Mouse (Mus musculus): Measurements from ENCODE around the gene Xrcc1. TPM values are rescaled to one million over a fixed set of nuclear protein-coding genes. Genes with fewer than 3 reads are reported as not detected.

The Xrcc1 gene
- polyA plus RNA-seq (2015; fragmentation: Nextera tagmentation; extraction: Ambion mirVana), result 17.9 and 18.0 TPM in 2 replicates

- TF ChIP-seq CTCF (IDR thresholded peaks at IDR 0.05; ENCODE audit: low read depth) (no peak), EP300 (IDR thresholded peaks at IDR 0.05; ENCODE audit: low read depth) (no peak)
- no peak for DNase-seq
- 0 out of 2 replicates have a peak, but pooled peaks cover 2% of the 10 kb centered on the region for H3K36me3 ChIP-seq (replicated peaks; ENCODE audit: insufficient read depth, low read length)
- peaks cover 15% of the 10 kb centered on the region for H3K4me1 ChIP-seq (ENCODE audit: insufficient read depth)
- ATAC-seq, result peak; percentile 0; the same call in 1 of the 2 replicates
- H3K4me3 ChIP-seq (ENCODE audit: low read depth, low read length), result peak within 1 kb of the TSS; percentile 81
- H3K4me2 ChIP-seq (ENCODE audit: low read depth, low read length), result peak within 1 kb of the TSS; percentile 91
- H3K27me3 ChIP-seq (ENCODE audit: insufficient read depth, low read length), result no peaks in the 10 kb centered on the region
- H3K9me3 ChIP-seq (ENCODE audit: low read length), result 0 out of 2 replicates have a peak, but pooled peaks cover 3% of the 10 kb centered on the region
- peak within 1 kb of the TSS; percentile 74 for H3K27ac ChIP-seq (ENCODE audit: low read depth)
- peak within 1 kb of the TSS; percentile 85 for H3K9ac ChIP-seq (replicated peaks)
- WGBS (ENCODE audit: insufficient replicate concordance), result 39% methylated on average over 13 of the region's 13 CpGs
These were observed at the start of gene Xrcc1, which contains the start of gene Pinlyp for GRCm38 (mm10) chr7:24546068-24546614. Gene Xrcc1 (plus strand): TSS chr7:24546289. Gene Pinlyp (minus strand): TSS chr7:24546118.

GRCm38 (mm10) chr7:24499856-24500577 lies 46.1 kb upstream of the Xrcc1 start:
- no peak for TF ChIP-seq EP300 (IDR thresholded peaks at IDR 0.05; ENCODE audit: low read depth)
- no peak for TF ChIP-seq CTCF (IDR thresholded peaks at IDR 0.05; ENCODE audit: low read depth)
- Histone ChIP-seq H3K36me3 (replicated peaks; ENCODE audit: insufficient read depth, low read length) (no peaks in the 10 kb centered on the region), H3K9ac (replicated peaks) (no peak overlapping the region), H3K27me3 (ENCODE audit: insufficient read depth, low read length) (peaks cover 45% of the 10 kb centered on the region), H3K27ac (ENCODE audit: low read depth) (no peak overlapping the region), H3K4me1 (ENCODE audit: insufficient read depth) (peaks cover 6% of the 10 kb centered on the region), H3K4me2 (ENCODE audit: low read depth, low read length) (peak overlapping the region; percentile 35), H3K4me3 (ENCODE audit: low read depth, low read length) (no peak overlapping the region), H3K9me3 (ENCODE audit: low read length) (0 out of 2 replicates have a peak, but pooled peaks cover 2% of the 10 kb centered on the region)
- 11% methylated on average over 41 of the region's 43 CpGs for WGBS (ENCODE audit: insufficient replicate concordance)
- DNase-seq, result no peak
- no peak for ATAC-seq

GRCm38 (mm10) chr7:24500929-24501328 lies 45.2 kb upstream of the Xrcc1 start:
- Histone ChIP-seq H3K4me2 (ENCODE audit: low read depth, low read length) (no peak overlapping the region), H3K4me3 (ENCODE audit: low read depth, low read length) (no peak overlapping the region), H3K9me3 (ENCODE audit: low read length) (0 out of 2 replicates have a peak, but pooled peaks cover 2% of the 10 kb centered on the region), H3K36me3 (replicated peaks; ENCODE audit: insufficient read depth, low read length) (no peaks in the 10 kb centered on the region), H3K27me3 (ENCODE audit: insufficient read depth, low read length) (peaks cover 45% of the 10 kb centered on the region), H3K27ac (ENCODE audit: low read depth) (no peak overlapping the region), H3K9ac (replicated peaks) (no peak overlapping the region), H3K4me1 (ENCODE audit: insufficient read depth) (peaks cover 12% of the 10 kb centered on the region)
- peak; percentile 57 for TF ChIP-seq CTCF (IDR thresholded peaks at IDR 0.05; ENCODE audit: low read depth)
- no peak for TF ChIP-seq EP300 (IDR thresholded peaks at IDR 0.05; ENCODE audit: low read depth)
- no peak for ATAC-seq
- DNase-seq, result peak; percentile 56
- 29% methylated on average over 7 of the region's 7 CpGs for WGBS (ENCODE audit: insufficient replicate concordance)

- WGBS (ENCODE audit: insufficient replicate concordance), result 51% methylated on average over 21 of the region's 21 CpGs
These were observed 44.6 kb upstream of the Xrcc1 start for GRCm38 (mm10) chr7:24501492-24501891.

GRCm38 (mm10) chr7:24504004-24504403 lies 42.1 kb upstream of the Xrcc1 start:
- Histone ChIP-seq H3K27me3 (ENCODE audit: insufficient read depth, low read length) (peaks cover 38% of the 10 kb centered on the region), H3K4me2 (ENCODE audit: low read depth, low read length) (no peak overlapping the region), H3K9ac (replicated peaks) (no peak overlapping the region), H3K9me3 (ENCODE audit: low read length) (0 out of 2 replicates have a peak, but pooled peaks cover 2% of the 10 kb centered on the region), H3K4me3 (ENCODE audit: low read depth, low read length) (no peak overlapping the region), H3K36me3 (replicated peaks; ENCODE audit: insufficient read depth, low read length) (no peaks in the 10 kb centered on the region), H3K4me1 (ENCODE audit: insufficient read depth) (peaks cover 18% of the 10 kb centered on the region), H3K27ac (ENCODE audit: low read depth) (no peak overlapping the region)
- ATAC-seq (no peak), DNase-seq (no peak)
- 9% methylated on average over 10 of the region's 10 CpGs for WGBS (ENCODE audit: insufficient replicate concordance)
- TF ChIP-seq EP300 (IDR thresholded peaks at IDR 0.05; ENCODE audit: low read depth) (no peak), CTCF (IDR thresholded peaks at IDR 0.05; ENCODE audit: low read depth) (no peak)

More at GRCm38 (mm10) chr7:24501492-24501891, 44.6 kb upstream of the Xrcc1 start:
- Histone ChIP-seq H3K4me2 (ENCODE audit: low read depth, low read length) (no peak overlapping the region), H3K9ac (replicated peaks) (no peak overlapping the region), H3K27ac (ENCODE audit: low read depth) (no peak overlapping the region), H3K9me3 (ENCODE audit: low read length) (0 out of 2 replicates have a peak, but pooled peaks cover 2% of the 10 kb centered on the region), H3K4me1 (ENCODE audit: insufficient read depth) (peaks cover 14% of the 10 kb centered on the region), H3K36me3 (replicated peaks; ENCODE audit: insufficient read depth, low read length) (no peaks in the 10 kb centered on the region), H3K4me3 (ENCODE audit: low read depth, low read length) (no peak overlapping the region), H3K27me3 (ENCODE audit: insufficient read depth, low read length) (peaks cover 45% of the 10 kb centered on the region)
- peak; percentile 51 for TF ChIP-seq CTCF (IDR thresholded peaks at IDR 0.05; ENCODE audit: low read depth)
- no peak for TF ChIP-seq EP300 (IDR thresholded peaks at IDR 0.05; ENCODE audit: low read depth)
- peak; percentile 44 for DNase-seq
- no peak for ATAC-seq

GRCm38 (mm10) chr7:24504868-24505267 lies 41.2 kb upstream of the Xrcc1 start:
- DNase-seq (no peak), ATAC-seq (no peak)
- no peaks in the 10 kb centered on the region for H3K36me3 ChIP-seq (replicated peaks; ENCODE audit: insufficient read depth, low read length)
- H3K27ac ChIP-seq (ENCODE audit: low read depth), result no peak overlapping the region
- H3K9me3 ChIP-seq (ENCODE audit: low read length), result 0 out of 2 replicates have a peak, but pooled peaks cover 2% of the 10 kb centered on the region
- peaks cover 17% of the 10 kb centered on the region for H3K4me1 ChIP-seq (ENCODE audit: insufficient read depth)
- H3K27me3 ChIP-seq (ENCODE audit: insufficient read depth, low read length), result peaks cover 30% of the 10 kb centered on the region
- TF ChIP-seq EP300 (IDR thresholded peaks at IDR 0.05; ENCODE audit: low read depth) (no peak), CTCF (IDR thresholded peaks at IDR 0.05; ENCODE audit: low read depth) (no peak)
- no peak overlapping the region for H3K4me3 ChIP-seq (ENCODE audit: low read depth, low read length)
- no peak overlapping the region; the same call in 1 of the 2 replicates for H3K9ac ChIP-seq (replicated peaks)
- H3K4me2 ChIP-seq (ENCODE audit: low read depth, low read length), result no peak overlapping the region
- WGBS (ENCODE audit: insufficient replicate concordance), result 21% methylated on average over 4 of the region's 4 CpGs
